Mouse (Mus musculus) lung, postnatal 4 days (tissue): Measurements from ENCODE around the gene Tuba4a.

Source experiments
- DNase-seq, 2 experiments: peaks; one replicate each; pipeline ENCODE4 v3.0.0; 2021

Gene Tuba4a

DNA sequence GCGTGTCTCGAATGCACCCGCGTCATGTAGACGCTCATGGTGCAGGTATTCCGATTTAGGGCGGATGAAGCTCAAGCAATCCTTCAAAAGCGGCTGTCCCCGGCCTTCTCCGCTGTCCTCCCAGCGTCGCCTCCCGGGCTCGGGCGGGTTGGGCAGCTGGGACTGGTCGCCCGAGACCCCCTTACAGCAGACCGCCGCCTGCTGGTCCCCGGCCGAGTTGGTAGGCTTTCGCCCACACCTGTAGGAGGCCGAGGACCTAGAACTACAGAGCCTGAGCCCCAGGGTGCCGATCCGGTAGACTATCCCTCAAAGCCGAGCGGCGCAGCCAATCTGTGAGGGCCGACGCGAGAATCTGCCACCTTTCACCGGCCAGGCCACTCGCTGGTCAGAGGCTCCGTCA is at the start of gene Tuba4a:
Gene Tuba4a, minus strand, starts transcription at position 335 of the 400 bp plus-strand sequence.
- peak in 1 of 2 experiments; percentile 39 for DNase-seq

DNA sequence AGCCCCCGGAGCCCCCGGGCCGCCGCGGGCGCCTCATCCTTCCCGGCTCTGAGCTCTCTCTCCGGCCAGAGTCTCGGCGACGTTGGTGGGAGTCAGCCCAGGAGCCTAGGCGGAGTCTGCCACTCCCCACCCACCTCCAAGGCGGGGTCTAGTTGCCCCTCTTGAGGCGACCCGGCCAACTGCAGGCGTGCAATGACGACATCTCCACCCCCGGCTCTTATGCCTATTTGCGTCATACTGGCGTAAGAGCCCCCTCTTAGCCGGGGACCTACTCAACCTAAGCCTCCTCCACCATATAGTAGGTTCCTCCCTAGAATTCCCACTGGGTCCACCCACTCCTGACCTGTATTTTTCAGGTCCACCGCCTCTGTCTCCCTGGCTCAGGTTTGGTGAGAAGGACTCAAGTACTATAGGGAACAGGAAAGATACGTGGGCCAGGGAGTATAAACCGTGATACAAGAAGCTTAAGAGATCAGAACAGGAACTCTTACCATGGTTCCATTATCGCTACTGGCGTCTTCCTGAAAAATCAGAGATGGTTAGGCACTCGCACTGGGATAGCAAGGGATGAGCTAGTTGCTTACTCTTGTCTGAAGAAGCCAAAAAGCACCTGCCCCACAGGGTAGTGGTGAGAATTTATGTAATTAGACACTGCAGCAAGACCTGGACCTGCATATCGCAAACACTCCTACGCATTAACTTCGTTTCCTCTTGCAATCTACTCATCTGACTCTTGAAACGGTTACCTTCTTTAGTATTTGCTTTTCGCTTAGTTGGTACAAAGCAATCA is 44.6 kb upstream of the Tuba4a start, which contains the start of gene Ptprn:
Gene Ptprn, minus strand, starts transcription at position 412 of the 790 bp plus-strand sequence.
- DNase-seq, result no peak

DNA sequence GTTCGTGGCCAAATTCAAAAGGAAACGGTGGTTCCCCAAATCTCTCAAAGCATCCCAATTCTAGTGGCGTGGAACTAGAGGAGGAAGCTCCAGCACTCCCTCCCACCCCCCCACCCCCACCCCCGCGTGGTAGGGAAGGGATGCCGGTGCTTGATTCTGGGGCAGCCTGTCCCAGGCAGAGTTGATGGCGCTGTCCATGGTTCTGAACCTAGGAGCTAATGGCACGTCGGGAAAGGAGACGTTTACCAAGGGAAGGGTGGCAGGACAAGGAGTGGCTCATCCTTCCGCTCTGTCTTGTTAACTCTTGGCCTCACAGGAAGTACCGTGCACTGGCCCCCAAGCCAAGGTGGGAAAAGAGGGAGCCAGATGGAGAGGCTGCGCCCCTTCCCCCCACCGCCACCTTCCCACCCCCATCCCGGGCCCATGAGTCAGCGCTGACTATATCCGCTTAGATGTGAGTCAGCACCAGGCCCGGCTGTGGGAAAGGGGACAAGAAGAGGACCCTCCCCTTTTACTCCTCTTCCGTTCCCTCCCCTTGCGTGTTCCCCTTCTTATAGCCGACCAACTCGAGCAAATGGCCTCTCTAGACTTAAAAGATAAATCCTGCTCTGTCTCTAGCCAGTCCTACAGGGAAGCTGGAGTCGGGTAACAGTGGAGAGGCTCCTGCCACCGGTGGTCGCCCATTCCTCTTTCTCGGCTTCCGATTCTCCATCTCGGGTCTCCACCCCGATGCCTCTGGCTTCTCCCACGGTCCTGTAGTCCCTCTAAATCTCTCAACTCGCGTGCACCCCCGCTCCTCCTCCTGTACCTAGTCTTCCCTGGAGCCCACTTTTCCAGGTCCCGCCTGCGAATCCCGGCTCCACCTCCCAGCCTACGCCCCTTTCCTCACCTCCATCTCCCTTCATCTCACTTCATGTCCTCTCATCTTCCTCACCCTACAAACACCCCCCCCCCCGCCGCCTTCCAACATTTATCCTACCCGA is 43.6 kb upstream of the Tuba4a start:
- DNase-seq, result peak; percentile 48 to 74

DNA sequence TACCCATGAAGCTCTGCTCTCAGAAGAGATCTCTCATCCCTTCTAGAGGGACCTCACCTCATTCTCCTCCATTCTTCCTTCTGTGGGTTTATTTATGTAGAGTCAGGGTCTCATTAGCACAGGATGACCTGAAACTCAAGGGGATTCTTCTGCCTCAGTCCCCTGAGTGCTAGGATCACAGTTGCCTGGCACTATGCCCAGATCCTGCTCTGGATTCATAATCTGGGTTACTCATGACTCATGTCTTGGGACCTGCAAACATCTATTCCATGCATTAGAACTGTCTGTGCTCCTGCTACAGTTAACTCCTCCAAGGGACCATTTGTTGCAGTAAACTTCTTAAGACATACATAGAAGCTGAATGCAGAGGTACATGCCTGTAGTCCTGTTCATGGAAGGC is 41.6 kb upstream of the Tuba4a start:
- no peak for DNase-seq

DNA sequence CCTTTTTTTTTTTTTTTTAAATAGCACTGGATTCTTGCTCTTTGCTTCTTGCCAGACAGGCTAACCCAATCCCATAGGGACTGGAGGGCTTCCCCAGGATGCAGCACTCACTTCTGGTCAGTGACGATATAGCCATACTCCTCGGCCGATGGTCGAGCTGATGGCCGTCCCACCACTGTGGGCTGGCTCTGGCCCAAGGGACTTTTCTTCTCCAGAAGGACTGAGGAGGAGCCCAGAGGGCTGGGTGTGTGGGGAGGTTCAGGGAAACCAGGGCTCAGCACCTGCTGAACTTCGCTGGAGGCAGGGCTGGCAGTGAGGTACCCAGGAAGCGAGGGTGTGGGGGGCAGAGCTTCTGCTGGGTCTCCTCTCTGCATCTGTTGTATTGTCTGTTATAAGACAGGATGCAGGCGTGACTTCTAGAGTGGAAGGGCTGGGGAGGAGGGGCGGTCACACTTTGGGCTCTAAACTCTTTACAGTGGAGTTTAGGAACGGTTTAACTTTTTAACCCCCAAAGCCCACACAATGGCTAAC is 35.9 kb upstream of the Tuba4a start:
- no peak for DNase-seq

DNA sequence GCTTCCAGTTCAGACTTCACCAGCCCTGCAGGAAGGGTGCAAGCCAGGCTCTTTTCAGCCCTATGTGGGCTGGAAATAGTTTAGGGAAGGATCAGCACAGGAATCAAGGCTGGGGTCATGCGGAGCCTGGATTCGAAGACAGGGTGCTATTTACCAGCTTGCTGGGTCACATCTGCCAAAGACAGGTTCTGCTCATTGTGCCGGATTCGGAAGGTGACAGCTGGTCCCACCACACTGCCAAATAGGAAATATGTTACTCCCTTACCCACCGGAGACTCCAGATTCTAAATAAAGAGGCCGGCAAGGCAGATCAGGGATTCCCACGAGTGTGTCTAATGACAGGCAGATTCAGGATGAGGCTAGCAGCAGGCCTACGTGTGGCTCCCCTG is 35.0 kb upstream of the Tuba4a start:
- DNase-seq, result no peak

DNA sequence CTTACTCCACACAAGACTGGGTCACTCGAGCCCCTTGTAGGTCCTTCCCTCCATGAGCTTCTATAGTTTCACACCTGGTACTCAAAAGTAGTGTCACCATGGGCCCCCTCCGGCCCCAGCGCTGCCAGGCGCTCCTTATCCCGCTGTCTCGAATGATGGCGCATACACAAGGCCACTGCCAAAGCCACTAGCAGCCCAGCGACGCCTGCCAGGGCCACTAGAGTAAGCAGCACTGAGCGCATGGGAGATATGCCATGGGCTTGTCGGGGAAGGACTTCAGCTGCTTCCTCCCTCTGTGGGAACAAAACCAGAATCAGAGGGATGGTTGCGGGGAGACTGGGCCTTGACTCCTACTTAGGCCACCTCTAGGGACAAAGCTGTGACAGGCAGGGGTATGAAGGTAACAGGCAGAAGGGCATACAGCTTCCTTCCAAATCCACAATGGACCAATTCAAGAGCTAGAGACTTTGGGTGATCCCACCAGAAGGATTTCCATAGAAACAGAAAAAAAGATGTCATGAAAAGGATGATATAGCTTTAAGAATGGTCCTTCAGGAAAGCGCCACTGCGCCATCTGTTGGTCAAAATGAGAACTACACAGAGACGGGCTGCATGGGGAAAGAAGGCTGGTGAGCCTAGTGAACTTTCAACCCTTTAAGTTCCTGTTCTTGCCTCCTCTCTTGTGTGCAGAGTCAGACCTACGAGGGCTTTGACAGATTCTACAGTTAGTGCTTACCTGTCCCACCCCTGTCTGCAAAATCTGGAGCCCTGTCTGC is 34.4 kb upstream of the Tuba4a start:
- peak; percentile 66 to 85 for DNase-seq

DNA sequence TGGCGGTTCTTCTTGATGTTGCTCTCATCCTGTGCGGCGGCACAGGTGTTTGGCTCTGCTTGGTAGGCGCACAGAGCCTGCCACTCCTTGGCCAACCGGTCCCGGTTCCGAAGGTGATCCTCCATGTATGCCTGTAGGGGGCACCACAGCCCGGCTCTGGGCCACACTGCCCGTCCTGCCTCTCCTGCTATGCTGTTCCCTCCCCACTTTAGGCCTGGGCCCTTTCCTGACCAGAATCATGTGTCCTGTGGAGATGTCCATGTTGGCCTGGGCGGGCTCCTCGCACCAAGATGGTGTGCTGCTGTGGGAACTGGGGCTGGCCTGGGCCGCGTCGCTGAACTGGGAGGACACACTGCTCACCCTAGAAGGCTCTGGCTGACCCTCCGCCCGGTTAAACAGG is 33.4 kb upstream of the Tuba4a start:
- DNase-seq, result no peak

DNA sequence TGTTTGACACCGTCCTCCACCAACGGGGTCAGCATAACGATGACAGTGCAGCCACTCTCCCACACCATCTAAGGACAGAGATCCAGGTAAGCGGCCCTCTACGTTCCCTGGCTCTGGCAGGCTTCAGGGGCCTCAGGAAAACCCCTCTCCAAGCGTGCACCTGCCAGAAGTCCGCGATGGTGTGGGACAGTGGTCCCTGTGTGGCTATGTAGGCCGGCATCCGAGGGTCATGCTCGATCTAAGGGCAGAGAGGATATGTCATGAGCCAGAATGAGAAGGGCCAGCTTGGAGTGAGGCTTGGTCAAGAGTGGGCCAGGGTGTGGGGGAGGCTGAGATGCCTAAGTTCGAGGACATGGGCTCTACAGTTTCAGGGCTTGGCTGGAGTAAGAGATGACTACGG is 32.6 kb upstream of the Tuba4a start:
- no peak for DNase-seq

DNA sequence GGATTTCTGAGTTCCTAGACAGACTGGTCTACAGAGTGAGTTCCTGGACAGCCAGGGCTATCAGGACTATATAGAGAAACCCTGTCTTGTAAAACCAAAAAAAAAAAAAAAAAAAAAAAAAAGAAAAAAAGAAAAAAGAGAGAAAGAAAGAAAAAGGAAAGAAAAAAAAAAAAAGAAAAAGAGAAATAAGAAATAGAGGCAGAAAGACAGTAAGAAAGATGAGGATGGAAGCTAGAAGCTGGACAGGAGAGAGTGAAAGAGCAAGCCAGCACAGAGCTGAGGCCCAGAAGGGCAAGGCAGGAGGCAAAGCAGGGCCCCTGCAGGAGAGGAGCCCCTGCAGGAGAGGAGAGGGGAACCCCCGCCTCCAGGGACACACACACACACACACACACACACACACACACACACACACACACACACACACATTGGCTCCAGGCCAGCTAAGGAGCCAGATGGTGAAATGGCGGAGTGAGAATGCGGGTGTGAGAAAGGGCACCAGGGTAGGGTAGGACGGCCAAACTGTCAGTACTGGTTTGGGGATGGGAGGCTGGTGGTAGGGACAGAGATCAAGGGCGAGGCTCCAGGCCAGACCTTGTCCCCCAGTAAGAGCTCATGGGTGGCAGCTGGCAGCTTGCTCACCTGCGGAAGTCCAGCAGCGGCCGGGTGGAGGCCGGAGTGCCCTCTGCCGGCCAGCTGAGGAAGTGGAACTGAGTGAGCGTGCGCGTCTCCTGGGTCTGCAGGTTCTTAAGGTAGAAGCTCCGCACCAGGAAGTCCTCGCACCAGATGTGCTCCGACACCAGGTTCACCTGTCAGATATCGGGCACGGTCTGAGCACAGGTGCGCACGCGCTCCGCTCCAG is 31.7 kb upstream of the Tuba4a start:
- peak; percentile 89 to 90 for DNase-seq

DNA sequence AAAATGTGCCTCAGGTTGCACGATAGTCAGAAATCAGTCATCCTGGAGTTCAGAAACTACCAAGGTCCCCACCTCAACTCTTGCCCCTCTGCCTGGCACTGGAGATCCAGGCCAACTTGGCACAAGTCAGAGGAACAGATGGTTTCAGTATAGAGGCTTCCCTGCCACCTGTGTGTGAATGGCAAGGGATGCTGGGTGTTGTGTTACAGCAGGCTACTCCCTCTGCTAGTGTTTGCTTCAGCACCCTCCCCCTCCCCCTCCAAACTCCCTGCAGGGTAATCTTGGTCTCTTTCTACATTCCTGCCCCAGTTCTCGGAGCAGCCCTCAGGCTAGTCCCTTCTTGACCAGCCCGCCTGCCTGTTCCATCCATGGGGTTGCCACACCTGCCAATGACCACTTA is 30.8 kb upstream of the Tuba4a start:
- no peak for DNase-seq

DNA sequence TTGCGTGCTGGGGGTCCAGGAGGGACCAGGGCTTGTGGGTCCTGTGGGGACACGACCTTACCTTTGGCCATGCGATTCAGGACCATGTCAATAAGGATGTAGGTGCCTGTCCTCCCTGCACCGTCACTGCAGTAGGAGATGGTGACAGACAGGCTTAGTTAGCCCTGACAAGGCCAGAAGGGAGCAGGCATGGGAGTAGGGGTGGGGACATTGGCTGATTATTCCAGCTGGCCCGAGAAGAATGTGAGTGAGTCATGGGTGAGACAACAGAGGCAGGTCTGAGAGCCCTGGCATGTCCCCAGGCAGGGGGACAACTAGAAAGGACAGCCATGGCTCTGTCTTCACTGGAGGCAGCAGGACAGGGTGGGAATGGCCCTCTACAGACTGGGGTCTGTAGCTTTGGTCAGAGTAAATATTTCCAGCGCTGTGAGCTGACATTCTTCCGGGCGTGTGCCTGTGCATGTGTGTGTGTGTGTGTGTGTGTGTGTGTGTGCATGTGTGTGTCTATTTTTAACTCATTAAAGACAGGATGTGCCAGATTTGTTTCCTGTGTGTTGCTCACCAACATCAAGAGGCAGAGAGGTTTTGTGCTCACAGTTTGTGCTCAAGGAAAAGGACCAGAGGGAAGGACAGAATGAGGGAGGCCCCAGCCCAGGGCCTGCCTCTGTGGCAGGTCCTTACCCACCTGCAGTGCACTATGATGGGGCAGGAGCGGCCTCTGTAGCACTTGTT is 28.5 kb upstream of the Tuba4a start:
- peak; percentile 50 to 72 for DNase-seq

DNA sequence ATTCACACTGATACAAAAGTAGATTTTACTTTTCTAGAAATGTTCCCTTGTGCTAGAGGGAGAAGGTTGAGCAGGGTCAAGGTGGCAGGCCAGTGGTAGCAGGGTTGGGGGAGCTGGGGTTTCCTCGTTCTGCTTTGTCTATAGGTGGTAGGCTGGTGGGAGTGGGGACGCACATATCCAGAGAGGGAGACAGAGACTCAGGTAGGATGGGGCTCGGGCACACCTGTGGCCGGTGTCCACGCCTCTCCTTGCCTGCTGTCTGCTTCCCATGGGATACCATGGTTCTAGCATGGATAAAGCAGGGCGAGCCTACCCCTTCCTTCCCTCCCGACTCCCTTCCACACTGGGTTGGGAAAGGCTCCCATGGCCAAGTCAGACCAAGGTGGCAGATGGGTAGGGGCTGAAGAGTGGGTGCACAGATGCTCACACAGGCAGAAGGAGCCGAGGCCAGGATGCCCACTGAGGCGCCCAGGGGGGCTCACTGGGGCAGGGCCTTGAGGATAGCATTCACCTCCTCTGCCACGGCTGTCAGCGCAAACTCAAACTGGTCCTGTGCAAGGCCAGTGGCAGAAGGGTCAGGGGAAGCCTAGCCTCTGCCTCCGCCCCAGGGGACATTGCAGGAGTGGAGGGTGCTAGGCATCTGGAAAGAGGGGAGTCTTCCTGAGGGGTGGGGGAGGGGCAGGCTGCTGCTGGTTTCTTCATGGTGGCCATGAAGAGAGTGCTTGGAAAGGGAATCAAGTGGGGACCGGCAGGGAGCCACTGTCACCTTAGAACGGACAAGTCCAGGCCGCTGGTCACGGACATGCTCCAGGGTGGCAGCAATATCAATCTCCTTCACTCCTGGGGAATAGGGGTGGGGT is 27.6 kb upstream of the Tuba4a start:
- DNase-seq, result no peak

DNA sequence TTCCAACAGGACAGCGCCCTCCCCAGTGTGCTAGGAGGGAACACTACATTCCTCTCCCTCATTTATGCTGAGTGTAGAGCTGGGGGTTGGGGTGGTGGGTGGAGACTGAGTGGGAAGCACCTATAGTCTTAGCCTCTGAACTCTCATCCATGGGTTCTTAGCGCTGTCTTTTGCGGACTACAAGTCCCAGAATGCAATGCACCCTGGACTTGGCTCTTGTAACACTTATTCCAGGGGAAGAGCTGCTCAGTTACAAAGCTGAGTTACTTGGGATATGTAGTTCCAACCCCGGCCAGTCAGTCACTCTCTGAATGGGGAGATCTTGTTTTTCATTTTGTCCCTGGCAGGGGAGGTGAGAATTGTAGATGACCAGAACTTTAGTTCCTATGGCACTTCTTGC is 25.2 kb upstream of the Tuba4a start:
- DNase-seq, result peak in 1 of 2 experiments; percentile 55

DNA sequence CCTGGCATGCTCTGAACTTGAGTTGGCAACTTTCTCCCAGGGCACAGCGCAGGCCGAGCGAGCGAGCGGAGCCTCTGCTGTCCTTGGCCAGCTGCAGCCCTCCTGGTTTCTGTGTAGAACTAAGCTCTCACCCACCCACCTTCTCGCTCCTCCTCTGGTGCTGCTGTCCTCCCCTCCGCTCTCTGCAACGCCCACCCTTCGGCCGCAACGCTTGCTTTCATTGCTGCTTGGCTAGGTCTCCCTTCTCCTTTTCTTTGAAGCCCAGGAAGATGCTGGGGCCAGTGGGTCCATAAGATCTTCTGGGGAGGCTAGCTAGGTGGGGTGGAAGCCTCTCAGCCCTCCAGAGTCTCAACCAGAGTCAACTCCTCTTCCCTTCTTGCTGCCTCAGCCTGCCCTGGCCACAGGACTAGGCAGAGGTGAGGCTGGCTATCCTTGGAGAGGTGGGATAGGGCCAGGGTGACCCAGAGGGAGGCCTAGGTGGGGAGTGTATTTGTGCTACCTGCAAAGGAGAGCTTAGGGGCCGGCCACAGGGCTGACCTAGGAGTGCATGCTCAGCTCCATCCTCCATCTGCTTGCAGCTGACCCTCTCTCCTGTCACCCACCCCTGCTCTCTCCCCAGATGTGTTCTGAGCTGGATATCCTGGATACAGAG is 24.6 kb upstream of the Tuba4a start:
- no peak for DNase-seq

DNA sequence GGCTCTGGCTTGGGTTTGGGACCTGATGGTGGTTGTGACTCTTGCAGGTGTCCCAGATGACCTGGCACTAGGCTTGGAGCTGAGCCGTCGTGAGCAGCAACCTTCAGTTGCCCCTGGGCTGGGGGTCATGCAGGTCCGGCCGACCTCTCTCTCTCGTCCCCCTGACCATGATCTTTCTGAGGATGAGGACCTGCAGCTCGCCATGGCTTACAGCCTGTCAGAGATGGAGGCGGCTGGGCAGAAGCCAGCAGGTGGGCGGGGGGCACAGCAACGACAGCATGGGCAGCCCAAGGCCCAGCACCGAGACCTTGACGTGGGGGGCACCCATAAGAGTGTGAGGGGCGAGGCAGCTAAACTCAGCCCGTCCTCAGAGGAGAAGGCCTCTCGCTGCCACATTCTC is 23.7 kb upstream of the Tuba4a start:
- DNase-seq, result no peak

DNA sequence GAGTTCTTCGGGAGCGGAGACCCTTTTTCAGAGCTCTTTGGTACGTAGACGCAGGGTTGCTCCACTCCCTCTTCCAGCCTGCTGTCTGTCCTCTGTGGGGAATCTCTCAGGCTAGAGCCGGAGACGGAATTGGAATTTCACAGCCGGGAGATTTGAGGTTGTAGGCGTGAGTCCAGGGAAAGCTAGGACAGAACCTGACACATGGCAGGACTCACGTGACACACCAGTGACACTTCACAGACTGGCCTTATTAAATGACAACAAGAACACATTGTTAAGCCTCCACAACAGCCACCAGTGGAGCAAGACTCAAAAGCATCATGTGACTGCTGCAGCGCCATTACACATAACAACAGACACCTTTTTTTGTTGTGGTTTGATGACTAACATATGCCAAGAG is 19.9 kb upstream of the Tuba4a start:
- DNase-seq, result no peak

DNA sequence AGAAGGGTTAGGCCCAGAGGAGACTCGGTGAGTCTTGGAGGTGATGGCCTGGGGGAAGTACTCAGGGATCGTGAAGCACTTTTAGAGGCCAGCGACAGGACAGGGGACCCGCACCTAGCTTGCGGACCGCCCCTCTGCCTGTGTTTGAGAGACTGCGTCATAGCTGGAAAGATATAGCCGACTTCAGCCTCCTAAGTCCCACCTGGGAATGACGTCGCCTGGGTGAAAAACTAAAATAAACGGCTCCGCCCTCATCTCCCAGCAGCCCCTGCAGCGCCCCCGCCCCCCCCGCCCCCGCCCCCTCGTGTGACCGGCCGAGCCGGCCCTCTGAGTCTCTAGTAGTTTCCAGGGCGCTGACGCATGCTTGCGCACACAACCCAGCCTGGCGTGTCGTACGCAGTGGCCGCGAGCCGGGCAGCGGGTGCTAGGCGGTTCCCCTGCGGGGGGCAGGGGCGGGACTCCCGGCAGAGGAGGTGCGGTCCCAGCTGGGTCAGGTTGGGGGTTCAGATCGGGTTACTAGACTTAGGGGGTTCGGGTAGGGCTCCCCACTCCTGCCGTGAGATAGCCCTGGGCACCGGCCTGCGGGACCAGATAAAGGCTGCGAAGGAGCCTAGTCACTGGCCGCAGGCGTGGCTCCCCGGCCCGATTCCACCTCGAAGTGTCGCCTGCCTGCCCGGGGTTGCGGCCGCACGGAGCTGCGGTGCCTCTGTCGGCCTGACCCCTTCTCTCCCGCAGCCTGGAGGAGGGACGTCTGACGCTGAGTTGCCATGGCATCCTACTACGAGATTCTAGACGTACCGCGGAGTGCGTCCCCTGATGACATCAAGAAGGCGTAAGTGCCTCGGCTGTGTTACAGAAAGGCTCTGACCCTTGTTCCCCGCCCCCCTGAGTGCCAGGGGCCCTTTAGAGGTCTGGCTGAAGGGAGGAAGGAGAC is 16.7 kb upstream of the Tuba4a start, which contains the start of gene Dnajb2:
Gene Dnajb2, plus strand, starts transcription at position 290 of the 934 bp plus-strand sequence.
- DNase-seq, result peak; percentile 88 to 92
